Comparison of ENCODE assay signal across 8 mouse cellular contexts in the genomic region with DNA sequence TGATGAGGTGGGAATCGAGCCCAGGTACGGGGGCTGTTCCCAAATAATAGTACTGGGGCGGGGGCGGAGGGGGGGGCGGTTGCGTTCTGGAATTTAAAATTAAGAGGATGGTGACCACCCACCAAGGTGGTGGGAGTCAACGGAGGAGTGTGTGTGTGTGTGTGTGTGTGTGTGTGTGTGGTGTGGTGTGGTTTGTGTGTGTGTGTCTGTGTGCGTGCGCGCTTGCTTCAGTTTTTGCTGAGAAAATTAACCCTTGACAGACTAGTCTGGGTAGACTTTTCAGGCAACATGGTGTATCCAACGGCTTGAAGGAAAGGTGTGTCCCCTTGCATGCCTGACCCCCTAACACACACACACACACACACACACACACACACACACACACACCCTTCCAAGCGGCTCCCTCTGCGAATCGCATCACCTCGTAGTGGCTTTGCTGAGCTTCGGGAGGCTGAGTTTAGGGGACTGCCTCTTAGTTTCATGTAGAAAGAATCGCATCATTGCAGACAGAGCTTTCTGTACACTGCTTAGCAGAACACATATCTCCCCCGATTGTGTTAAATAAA. TPM values are rescaled to one million over a fixed set of nuclear protein-coding genes. Genes with fewer than 3 reads are reported as not detected.
DNase-seq lines count a peak whose midpoint lies in the region; ATAC-seq and TF ChIP-seq lines count a peak whose summit lies in the region.

No protein-coding gene starts in this region.

- peak in 1 of 2 experiments; percentile 42 for DNase-seq in left cerebral cortex, adult 2 months (ENCODE audit: extremely low spot score in 1 of 2, low spot score in 2 of 2)
- DNase-seq in left cerebral cortex, adult 9 months (ENCODE audit: low spot score in 2 of 2): no peak
- DNase-seq in thymus, postnatal 14 days: no peak
- no peak for DNase-seq in spleen, postnatal 10 days (ENCODE audit: low spot score in 2 of 2)
- DNase-seq in cerebellum, postnatal 4 days (ENCODE audit: low spot score in 2 of 2): no peak

- peak overlapping the region; percentile 48 for H3K4me2 ChIP-seq in embryonic facial prominence, embryonic 15.5 days (replicated peaks)
- peak overlapping the region; percentile 70 for H3K4me2 ChIP-seq in hindbrain, embryonic 15.5 days
- peak overlapping the region; percentile 54 for H3K4me2 ChIP-seq in neural tube, embryonic 13.5 days

- no peak for ATAC-seq in embryonic facial prominence, embryonic 15.5 days (ENCODE audit: insufficient number of reproducible peaks, low FRiP score, low TSS enrichment, low read depth)
- no peak for ATAC-seq in hindbrain, embryonic 15.5 days (ENCODE audit: low FRiP score, low read depth)
- ATAC-seq in neural tube, embryonic 13.5 days (ENCODE audit: low read depth): no peak

- H3K36me3 ChIP-seq in embryonic facial prominence, embryonic 15.5 days: no peaks in the 10 kb centered on the region
- no peaks in the 10 kb centered on the region for H3K36me3 ChIP-seq in hindbrain, embryonic 15.5 days
- no peaks in the 10 kb centered on the region for H3K36me3 ChIP-seq in neural tube, embryonic 13.5 days

- 11% methylated on average over 18 of the region's 18 CpGs for WGBS in embryonic facial prominence, embryonic 15.5 days
- WGBS in hindbrain, embryonic 15.5 days: 8% methylated on average over 18 of the region's 18 CpGs
- WGBS in neural tube, embryonic 13.5 days: 11% methylated on average over 18 of the region's 18 CpGs

- peak overlapping the region; percentile 66 for H3K4me3 ChIP-seq in left cerebral cortex, adult 2 months
- H3K4me3 ChIP-seq in embryonic facial prominence, embryonic 15.5 days (replicated peaks): peak overlapping the region; percentile 30; the same call in 1 of the 2 replicates
- H3K4me3 ChIP-seq in hindbrain, embryonic 15.5 days: peak overlapping the region; percentile 53
- H3K4me3 ChIP-seq in neural tube, embryonic 13.5 days: peak overlapping the region; percentile 46

- H3K4me1 ChIP-seq in embryonic facial prominence, embryonic 15.5 days: peaks cover 8% of the 10 kb centered on the region; the same call in 1 of the 2 replicates
- peaks cover 26% of the 10 kb centered on the region for H3K4me1 ChIP-seq in hindbrain, embryonic 15.5 days (replicated peaks)
- H3K4me1 ChIP-seq in neural tube, embryonic 13.5 days (replicated peaks): peaks cover 19% of the 10 kb centered on the region

- H3K9me3 ChIP-seq in embryonic facial prominence, embryonic 15.5 days (replicated peaks): no peaks in the 10 kb centered on the region
- no peaks in the 10 kb centered on the region for H3K9me3 ChIP-seq in hindbrain, embryonic 15.5 days
- H3K9me3 ChIP-seq in neural tube, embryonic 13.5 days: no peaks in the 10 kb centered on the region

- peak overlapping the region; percentile 92 for H3K27ac ChIP-seq in left cerebral cortex, adult 2 months
- no peak overlapping the region for H3K27ac ChIP-seq in embryonic facial prominence, embryonic 15.5 days (replicated peaks)
- peak overlapping the region; percentile 55; the same call in 1 of the 2 replicates for H3K27ac ChIP-seq in hindbrain, embryonic 15.5 days (replicated peaks)
- no peak overlapping the region for H3K27ac ChIP-seq in neural tube, embryonic 13.5 days (replicated peaks)

- intact Hi-C loops in left cerebral cortex, adult 2 months (cut with DNase I): no loop called here

- H3K9ac ChIP-seq in embryonic facial prominence, embryonic 15.5 days: no peak overlapping the region
- H3K9ac ChIP-seq in hindbrain, embryonic 15.5 days: peak overlapping the region; percentile 51
- H3K9ac ChIP-seq in neural tube, embryonic 13.5 days: peak overlapping the region; percentile 32; the same call in 1 of the 2 replicates

- TF ChIP-seq CTCF in left cerebral cortex, adult 2 months (IDR thresholded peaks at IDR 0.05): no peak

- peaks cover 55% of the 10 kb centered on the region for H3K27me3 ChIP-seq in embryonic facial prominence, embryonic 15.5 days
- H3K27me3 ChIP-seq in hindbrain, embryonic 15.5 days: peaks cover 21% of the 10 kb centered on the region
- H3K27me3 ChIP-seq in neural tube, embryonic 13.5 days: peaks cover 64% of the 10 kb centered on the region

RNA-seq across cellular contexts. Expression of gene Dab1, which starts 1.5 kb away (rescaled TPM):
- 100 to 1,000 TPM; 121 to 131 TPM for total RNA-seq in left cerebral cortex, adult 2 months (2021)
- 14.3 and 14.4 TPM in 2 replicates for polyA plus RNA-seq in embryonic facial prominence, embryonic 15.5 days (2015; fragmentation: Nextera tagmentation; extraction: Ambion mirVana)
- 78.7 and 93.7 TPM in 2 replicates for polyA plus RNA-seq in hindbrain, embryonic 15.5 days (2015; fragmentation: Nextera tagmentation; extraction: Ambion mirVana)
- 46.6 and 47.3 TPM in 2 replicates for polyA plus RNA-seq in neural tube, embryonic 13.5 days (2015; fragmentation: Nextera tagmentation; extraction: Ambion mirVana)

Comparison
In these comparisons a context has a peak if more than half of its experiments do, and no peak if none do; other contexts are left out.
1. H3K27ac ChIP-seq: peak in left cerebral cortex, adult 2 months (single experiment) and hindbrain, embryonic 15.5 days (single experiment); none in embryonic facial prominence, embryonic 15.5 days (single experiment) and neural tube, embryonic 13.5 days (single experiment).
2. Peak in every context shown above with its lines, with median percentiles within 50 percentile points of each other: H3K4me3 ChIP-seq and H3K4me2 ChIP-seq.